Mouse (Mus musculus): Measurements from ENCODE around the gene Rbfox2.
"Not testable (repeated sequence)": the region's sequence is repeated elsewhere in the genome, so short reads cannot be mapped to it uniquely, and the experiment has no call there.

Gene Rbfox2

DNA sequence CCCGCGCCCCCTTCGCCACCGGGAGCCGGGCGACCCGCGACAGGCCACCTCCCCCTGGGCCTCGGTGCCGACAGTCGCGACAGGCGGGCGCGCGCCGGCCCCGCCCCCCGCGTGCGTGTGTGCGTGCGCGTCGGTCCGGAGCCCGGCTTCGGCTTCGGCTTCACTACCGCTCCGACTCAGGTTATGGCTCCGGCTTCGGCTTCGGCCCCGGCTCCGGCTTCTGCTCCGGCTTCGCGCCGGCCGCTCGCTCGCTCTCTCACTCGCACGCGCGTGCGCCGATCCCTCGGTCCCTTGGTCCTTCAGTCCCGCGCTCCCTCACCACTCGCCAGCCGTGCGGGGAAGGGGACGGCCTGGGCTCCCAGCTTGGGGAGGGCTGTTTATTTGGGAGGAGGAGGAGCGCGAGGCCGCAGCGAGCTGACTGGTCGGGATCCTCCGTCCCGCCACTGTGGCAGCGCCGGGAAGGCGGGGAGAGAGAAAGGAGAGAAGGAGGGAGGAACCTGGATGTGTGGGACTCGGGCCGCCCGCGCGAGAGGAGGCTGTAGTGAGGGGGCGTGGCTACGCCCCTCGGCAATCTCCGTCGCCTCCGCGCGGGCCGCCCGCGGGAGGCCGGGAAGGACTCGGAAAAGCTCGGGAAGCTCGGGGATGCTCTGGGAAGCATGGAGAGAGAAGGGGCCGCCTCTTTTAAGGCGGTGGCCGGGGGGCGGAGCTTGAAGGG, at the start of gene Rbfox2:
TSS of gene Rbfox2 (minus strand) at position 458 of the 715 bp plus-strand sequence.
- peak; percentile 81 for DNase-seq (ENCODE audit: low read depth, low spot score)

DNA sequence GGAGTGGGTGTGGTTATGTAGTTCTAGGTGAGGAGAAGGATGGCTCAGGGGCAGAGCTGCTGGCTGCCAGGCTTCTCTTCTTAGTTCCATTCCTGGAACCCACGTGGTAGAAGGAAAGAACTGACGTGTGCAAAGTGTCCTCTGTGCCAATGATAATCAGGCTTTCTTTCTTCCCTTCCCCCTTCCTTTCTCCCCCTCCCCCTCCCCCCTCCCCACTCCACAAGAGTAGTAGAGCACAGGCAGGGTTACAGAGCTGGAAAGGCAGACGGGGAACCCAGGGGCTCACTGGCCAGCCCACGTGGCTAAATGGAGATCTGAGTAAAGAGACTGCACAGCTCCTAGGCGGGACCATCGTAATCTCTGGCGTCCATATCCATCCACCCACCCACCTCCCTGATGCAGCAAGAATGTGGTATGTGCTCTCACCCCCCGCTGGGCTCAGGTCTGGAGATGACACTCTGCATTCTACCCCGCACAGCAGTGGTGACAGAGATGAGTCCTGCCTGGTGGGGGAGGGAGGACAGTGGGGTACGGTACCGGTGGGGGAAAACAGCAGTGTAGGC, 49.5 kb upstream of the Rbfox2 start:
- DNase-seq (ENCODE audit: low read depth, low spot score), result peak; percentile 72

DNA sequence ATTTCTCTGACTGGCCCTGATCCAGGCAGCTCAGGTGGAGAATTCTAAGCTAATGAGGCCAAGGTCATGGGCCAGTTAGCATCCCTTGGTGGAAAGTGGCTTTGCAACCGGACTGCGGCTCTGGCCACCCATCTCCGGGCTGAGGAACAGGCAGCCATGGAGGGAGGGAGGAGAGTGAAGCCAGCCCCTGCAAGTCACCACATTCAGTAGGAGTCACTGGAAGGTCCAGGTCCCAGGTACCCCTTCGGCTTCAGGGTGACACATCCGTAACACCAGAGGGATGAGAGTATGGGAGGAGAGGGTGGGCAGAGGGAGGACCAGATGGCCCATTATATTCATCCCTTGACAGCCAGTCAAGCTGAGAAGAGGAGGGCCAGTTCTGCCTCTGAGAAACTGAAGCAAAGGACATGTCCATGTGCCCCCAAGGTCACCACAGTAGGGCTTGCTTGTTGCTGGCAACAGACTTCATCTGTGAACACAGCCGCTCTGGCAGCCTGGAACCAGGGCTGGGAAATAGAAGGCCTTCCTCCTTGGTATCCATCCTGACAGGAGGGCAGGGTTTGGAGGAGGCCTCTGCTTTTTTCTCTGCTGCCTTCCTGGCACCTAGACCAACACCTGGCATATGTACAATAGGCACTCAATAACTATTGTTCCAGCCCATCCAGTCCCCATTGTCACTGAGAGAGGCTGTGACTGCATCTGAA, 48.2 kb upstream of the Rbfox2 start:
- no peak for DNase-seq (ENCODE audit: low read depth, low spot score)

DNA sequence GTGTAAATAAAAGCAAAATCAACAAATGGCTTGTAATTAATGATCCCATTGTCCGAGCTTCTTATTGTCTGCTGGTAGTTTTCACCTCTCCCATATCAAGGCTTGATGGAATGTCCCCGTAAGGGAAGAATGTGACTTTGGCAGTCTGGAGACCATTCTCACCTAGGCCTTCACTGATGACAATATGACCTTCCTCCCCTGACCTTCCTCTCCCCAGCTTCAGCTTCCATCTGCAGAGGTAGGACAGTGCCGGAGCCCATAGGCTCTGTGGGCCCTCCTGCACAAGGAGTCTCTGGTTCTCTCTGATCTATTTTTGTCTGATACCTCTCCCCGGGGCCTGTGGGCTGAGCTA, 47.7 kb upstream of the Rbfox2 start:
- no peak for DNase-seq (ENCODE audit: low read depth, low spot score)

DNA sequence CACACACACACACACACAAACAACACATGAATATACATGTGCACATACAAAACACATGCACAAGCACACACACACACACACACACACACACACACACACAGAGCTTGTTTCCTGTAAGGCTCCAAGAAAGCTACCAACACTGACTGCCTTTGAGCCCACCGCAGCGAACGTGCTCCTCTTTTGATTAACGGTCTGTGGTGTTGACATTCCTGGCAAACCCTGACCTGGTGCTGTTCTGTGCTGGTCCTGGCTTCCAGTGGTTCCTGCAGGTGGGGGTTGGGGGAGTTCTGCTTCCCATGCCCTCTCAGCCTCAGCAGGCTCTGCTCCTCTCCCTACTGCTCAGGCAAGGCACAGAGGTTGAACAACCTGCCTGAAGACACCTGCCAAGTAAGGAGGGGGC, 47.0 kb upstream of the Rbfox2 start:
- DNase-seq (ENCODE audit: low read depth, low spot score), result no peak

DNA sequence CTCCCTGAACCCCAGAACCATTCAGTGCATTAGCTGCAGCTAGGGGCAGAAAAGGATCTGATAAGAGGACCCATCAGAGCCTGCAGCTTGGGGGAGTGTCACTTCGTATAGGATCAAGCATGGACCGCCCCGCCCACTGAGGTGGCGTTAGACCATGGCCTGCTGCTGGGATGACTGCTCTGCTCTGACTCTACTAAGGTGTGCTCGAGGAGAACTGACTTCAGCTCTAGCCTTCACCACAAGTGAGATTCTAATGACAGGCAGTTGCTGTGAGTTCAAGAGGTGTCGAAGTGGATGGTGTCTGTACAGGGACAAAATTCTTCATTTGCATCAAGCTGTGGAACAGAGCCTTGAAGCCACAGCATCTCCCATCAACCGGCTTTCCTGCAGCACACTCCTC, 46.1 kb upstream of the Rbfox2 start:
- no peak for DNase-seq (ENCODE audit: low read depth, low spot score)

DNA sequence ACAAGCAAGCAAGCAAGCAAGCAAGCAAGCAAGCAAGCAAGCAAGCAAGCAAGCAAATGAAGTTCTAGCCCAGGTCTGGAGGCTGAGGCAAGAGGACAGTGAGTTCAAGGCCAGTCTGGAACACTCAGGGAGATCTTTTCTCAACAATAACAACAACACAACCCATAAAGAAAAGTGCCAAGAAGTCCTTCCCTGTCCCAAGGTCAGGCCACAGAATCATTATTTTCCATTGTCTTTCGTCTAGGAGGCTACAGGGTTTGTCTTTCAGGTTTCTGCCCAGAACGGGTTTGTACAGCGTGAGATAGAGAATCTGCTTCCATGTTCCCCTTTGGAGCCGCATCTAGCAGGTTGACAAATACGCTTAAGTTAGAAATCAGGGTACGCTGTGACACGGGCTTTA, 43.3 kb upstream of the Rbfox2 start:
- DNase-seq (ENCODE audit: low read depth, low spot score), result no peak

DNA sequence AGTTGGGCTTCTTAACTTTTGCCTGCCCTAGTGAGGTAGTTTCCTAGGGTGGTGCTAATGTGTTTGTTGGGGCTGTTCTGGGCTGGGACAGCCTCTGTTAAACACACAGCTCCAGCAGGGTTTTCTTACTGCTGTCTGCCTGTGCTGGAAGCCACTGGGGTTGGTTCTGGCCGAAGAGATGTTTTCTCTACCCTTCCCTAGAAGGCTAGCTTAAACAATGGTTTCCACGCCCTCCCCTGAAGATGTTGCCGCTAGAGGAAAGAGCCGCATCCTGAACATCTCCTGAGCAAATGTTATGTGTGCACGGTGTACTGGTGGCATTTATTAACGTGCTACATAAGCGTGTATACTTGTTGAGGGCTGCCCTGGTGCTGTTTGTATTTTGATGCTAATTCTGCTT, 41.3 kb upstream of the Rbfox2 start:
- no peak for DNase-seq (ENCODE audit: low read depth, low spot score)

DNA sequence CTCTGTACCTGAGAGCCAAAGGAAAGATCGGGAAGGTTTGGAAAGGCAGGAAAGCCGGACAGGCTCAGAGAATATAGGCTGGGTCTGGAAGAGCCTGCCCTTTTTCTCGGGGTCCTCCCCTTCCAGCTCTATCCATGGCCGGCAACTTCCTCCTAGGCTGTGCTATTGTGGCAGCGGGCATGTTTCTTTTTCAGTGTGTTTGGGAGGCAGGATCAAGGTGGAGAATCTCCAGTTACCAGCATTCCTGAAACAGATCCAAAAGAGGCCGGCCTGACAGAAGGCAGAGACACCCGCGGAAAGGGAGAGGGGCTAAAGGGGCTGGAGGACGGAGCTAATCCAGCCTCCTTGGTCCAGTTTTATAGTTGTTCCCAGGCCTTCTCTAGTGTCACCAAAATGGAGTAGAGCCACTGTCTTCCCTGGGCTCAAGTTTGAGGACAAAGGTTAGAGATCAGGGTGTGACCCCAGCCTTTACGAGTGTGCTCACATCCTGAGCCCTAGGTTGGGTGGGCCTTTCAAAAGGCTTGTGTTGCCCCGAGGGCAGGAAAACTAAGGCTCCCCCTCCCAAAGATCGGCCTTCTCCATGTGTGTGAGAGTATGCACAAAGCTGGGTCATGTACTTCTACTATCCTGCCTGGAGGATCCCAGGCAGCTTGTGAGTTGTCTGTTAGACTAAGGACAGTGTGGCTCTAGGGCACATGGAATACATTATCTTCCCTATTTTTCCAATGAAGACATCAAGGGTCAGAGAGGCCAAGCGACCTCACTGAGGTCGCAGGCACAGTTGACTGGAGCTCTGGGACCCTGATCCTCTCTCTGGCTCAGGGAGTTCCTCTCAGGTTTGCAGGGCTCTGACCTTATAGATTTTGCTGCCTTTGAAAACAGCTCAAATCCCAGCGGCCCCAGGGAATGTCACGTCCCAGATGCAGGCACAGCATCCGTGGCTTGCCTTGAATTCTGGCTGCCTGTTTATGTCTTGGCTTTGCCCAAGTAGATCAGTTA, 37.6 kb upstream of the Rbfox2 start:
- no peak for DNase-seq (ENCODE audit: low read depth, low spot score)

DNA sequence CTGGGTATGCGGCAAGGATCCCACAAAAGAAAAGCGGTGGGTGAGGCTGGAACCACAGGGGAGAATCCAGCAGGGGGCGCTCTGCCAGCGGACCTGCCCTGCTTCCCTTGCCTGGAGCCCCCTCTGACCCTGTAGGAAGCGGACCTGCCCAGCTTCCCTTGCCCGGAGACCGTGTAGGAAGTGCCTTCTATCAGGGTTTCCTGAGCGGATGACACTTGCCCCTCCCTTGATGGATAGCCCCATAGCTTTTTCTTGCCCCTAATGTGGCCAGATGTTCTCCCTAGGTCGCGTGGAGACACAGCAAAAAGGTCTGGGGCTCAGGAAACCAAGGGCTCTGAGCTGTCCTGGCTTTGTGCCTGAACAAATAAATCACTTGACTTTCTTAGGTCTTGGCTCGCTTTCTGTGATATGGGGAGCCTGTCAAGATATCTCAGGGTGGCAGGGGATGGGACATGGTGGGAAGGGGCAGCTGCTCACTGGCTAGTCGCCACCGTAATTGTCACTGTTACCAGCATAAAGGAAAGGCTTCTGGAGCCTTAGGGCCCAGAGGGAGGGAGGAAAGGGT, 36.8 kb upstream of the Rbfox2 start:
- DNase-seq (ENCODE audit: low read depth, low spot score), result no peak

DNA sequence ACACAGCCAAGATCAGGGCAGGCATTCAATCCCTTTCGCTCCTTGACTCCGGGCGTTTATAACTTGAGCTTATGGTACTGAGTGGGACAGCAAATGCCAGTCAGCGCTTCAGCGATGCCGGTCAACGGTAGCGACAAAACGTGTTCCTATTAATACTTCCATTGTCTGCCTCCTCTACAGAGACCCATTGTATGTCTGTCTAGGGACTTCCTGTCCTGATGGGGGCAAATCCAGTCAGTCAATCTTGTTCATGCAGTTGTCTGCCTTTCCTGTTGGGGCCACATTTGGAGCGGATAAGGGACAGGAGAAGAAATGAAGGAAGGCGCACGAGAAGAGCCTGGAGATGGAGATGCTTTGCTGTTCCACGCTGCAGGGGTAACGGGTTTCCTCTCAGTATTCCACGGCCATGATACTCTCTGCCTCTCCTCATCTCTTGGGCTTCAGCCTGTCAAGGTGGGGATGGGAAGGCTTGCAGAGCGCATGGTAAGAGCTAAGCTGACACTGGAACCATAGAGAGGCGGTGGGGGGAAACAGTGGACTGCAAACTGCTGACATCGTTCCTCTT, 36.2 kb upstream of the Rbfox2 start:
- DNase-seq (ENCODE audit: low read depth, low spot score), result no peak

DNA sequence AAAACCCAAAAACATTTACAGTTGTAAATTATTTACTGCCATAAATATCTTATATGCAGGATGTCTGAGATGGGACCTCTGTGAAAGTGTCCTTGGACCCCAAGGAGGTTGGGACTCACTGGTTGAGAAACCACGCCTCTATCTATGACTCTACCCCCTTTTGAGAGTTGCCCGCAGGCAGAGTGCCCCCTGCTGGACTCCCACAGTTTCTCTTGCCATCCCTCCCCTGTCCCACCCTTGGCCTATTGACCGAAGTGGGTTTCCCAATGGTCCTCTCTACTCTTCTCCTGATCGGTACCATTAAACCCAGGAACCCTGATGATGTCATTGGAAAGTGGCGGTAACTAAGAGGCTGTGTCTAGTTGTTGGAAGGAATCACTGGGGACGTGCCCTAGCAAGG, 35.2 kb upstream of the Rbfox2 start:
- DNase-seq (ENCODE audit: low read depth, low spot score), result no peak

DNA sequence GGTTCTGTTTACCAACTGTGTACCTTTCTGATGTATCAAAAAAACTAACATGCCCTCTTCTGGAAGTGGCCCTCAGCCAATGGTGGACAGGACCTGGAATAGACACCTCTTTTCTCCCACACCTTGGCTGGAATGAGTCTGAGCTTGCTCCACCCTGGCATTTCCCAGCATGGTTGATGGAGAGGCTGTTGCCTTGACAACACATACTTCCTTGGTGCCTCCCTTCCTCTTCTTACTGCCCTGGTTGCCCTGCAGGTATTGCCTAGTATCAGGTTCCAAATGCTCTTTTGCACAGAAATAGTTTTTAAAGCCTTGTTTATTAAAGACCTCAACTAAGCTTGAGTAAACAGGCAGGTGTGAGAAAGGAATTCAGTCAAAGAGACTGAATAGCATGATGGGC, 33.8 kb upstream of the Rbfox2 start:
- no peak for DNase-seq (ENCODE audit: low read depth, low spot score)

DNA sequence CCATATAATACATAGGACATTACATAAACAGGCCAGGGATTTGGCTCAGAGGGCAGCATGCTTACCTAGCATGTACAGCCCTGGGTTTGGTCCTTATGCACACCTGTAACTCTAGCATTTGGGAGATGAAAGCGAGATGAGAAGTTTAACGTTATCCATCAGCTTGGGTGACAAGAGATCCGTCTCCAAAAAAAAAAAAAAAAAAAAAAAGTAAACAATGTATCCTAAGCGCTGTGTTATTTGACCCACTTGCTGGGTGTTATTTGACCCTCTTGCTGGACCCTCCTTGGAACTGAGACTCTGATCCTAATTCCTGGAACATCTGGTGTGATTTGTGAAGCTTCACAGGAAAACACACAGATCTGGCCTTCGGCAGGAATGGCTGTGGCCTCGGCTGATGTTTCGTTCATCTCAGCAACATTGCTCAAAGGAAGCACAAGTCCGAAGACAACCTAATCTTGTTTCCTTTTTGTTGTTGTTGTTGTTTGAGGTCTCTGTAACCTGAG, 32.2 kb upstream of the Rbfox2 start:
- DNase-seq (ENCODE audit: low read depth, low spot score), result no peak

DNA sequence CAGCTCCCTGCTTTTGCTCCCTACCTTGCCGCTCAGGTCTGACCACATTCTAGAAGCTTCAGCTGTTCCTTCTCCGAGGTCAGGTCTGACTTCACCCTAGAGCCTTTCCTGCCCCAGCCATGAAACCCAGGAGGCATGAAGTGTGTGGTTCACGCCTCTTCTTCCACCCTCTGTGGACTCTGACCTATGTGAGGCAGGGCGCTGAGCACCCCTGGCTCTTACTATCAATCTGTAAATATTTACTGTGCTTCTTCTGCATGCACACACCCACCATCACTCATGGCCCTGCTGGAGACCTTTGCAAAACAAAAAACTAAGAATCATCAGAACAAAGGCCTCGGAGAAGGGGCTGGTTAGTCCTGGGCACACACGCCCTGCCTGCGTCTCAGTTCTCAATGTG, 31.6 kb upstream of the Rbfox2 start:
- no peak for DNase-seq (ENCODE audit: low read depth, low spot score)

DNA sequence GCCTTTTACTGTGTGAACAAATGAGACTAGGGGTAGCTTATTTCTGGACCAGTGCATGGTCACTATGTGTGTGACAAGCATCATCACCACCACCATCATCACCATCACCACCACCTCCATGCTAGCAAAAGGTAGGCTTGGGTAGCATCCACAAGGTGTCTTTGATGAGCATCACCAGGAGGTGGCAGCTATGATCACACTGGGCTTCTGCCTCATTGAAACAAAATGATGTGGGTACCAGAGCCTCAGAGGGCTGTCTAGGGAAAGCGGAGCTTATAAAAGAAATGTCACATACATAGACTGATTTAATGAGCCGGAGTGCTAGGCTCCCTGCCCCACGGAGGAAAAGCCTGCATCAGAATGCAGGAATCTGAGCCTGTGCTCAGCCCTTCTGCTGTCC, 31.1 kb upstream of the Rbfox2 start:
- DNase-seq (ENCODE audit: low read depth, low spot score), result no peak

DNA sequence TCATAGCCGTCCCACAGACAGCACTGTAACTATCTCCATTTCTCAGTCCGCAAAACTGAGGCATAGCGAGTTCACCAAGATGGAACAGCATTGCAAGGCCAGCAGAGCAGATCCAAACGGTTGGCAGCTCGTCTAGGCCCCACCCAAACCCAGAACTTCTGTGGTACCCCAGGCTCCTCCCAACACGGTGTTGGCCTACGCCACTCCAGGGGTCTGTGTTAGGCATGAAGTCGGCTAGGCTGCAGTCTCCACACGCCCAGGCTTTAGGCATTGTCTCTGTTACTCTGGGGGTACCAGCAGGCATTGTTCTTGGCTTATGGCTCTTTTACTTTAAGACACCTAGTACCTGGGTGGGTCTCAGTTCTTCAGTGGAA, 30.2 kb upstream of the Rbfox2 start:
- DNase-seq (ENCODE audit: low read depth, low spot score), result no peak

DNA sequence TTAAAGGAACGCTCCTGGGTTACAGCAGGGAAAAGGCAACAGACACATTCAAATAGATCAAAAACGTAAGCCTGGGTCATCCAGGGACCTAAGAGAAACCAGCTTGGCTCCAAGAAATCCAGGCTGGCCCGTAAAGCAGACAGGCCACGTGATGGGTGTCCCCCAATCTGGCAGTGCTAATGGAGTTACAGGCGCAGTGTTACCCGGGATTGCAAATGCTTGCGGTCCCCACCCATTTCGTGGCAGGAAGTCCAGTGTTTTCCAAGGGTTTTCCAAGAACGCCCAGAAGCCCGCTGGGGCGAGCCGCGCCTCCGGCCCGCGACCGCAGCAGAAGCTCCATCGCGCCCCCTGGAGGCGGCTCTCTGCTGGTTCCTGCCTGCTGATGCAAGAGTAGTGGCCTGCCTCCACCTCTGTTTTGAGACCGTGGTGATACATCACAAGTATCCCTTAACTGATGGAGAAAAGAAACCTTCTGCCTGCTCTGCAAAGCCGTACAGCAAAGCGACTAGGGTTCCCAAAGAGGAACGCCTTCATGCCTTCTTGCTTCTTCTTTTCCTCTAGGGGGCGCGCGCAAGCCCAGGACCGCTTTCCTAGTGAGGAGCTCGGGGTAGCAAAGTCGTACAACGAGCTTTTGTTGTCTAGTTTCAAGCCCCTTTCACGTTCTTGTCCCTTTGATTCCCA, 29.6 kb upstream of the Rbfox2 start:
- DNase-seq (ENCODE audit: low read depth, low spot score), result peak; percentile 50

DNA sequence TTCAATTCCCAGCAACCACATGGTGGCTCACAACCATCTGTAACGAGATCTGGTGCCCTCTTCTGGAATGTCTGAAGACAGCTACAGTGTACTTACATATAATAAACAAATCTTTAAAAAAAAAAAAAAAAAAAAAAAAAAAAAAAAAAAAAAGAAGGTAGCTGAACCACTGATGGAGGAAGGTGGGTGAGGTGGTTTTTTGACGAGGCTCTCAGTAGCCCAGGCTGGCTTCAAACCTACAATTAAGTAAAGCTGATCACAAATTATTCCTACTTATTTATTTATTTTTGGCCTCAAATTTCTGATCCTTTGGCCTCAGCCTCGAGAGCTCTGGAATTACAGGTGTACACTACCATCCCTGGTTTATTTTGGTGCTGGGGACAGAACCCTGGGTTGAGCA, 28.4 kb upstream of the Rbfox2 start:
- not testable (repeated sequence) for DNase-seq (ENCODE audit: low read depth, low spot score)

DNA sequence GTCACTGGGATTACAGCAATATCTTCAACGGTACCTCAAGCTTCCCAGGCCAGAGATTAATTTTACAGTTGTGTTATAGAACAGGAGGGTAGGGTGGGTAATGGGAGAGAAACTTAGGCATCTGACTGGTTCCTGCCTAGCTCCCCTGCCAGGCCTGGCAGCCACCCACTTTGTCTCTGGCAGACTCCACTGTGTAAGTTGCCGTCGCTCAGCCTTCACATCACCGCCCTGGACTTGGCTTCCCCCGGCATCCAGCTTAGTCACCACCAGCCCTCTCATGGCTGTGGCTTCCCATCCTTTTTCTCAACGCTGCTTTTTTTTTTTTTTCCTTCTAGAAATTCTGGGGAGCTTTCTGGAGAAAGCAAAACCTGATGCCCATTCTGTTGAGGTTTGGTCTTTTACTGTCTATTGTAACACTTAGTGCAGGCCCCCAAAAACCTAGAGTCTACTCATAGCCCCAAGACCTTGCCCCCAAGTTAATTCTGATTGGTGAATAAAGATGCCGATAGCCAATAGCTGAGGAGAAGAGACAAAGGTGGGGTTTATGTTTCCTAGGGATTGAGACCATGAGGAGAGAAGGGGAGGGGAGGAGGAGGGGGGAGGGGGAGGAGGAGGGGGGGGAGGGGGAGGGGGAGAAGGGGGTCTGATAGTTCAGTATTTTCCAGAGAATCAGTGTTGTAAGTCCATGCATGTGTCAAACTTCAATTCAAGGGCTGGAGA, 25.6 kb upstream of the Rbfox2 start:
- DNase-seq (ENCODE audit: low read depth, low spot score), result peak; percentile 82

Data from telencephalon, adult 2 months (tissue).